Mouse (Mus musculus) left cerebral cortex, adult 2 months (tissue): ENCODE data around the gene Ndc1. TPM values are rescaled to one million over a fixed set of nuclear protein-coding genes. Genes with fewer than 3 reads are reported as not detected.

ENCODE experiments used
- DNase-seq, 2 experiments: peaks; one replicate each; pipeline ENCODE4 v3.0.0; 2021 to 2022; ENCODE audit warnings: low spot score in 2 of 2, mixed read lengths in 1 of 2; ENCODE audit errors: extremely low spot score in 1 of 2
- H3K27ac ChIP-seq: fragments of 200-600 bp; 2 replicates; pipeline ENCODE4 v1.8.1; 2022
- H3K4me3 ChIP-seq: fragments of 200-600 bp; 2 replicates; pipeline ENCODE4 v1.8.1; 2022
- CTCF ChIP-seq: fragments of 200-600 bp; IDR thresholded peaks from 2 replicates; pipeline ENCODE4 v1.8.1; 2022; ENCODE audit warnings: antibody characterized with exemption, mild to moderate bottlenecking, moderate library complexity
- intact Hi-C: fragments of 180-260 bp; cut with DNase I; formaldehyde crosslinking; loops from one replicate; pipeline ENCODE4 v1.15.1; 2025
- total RNA-seq, 2 experiments: library from RNA; stranded (reverse); gene quantifications; 2 replicates each; pipeline ENCODE4 v1.2.3; 2021

Ndc1 gene
- total RNA-seq, 2 experiments from 2014 or later: 9.6 to 10.0 TPM

- no peak overlapping the region for H3K27ac ChIP-seq
- DNase-seq: peak in 1 of 2 experiments; percentile 31
- intact Hi-C loops: no loop called here
- TF ChIP-seq CTCF: no peak
- H3K4me3 ChIP-seq: no peak overlapping the region
These were observed 59.0 kb downstream of the Ndc1 start for GRCm38 (mm10) chr4:107426631-107427030.

GRCm38 (mm10) chr4:107432717-107433116 is 65.1 kb downstream of the Ndc1 start:
- Histone ChIP-seq H3K27ac (no peak overlapping the region), H3K4me3 (no peak overlapping the region)
- TF ChIP-seq CTCF: no peak
- peak in 1 of 2 experiments; percentile 61 for DNase-seq
- intact Hi-C loops: no loop called here

DNA sequence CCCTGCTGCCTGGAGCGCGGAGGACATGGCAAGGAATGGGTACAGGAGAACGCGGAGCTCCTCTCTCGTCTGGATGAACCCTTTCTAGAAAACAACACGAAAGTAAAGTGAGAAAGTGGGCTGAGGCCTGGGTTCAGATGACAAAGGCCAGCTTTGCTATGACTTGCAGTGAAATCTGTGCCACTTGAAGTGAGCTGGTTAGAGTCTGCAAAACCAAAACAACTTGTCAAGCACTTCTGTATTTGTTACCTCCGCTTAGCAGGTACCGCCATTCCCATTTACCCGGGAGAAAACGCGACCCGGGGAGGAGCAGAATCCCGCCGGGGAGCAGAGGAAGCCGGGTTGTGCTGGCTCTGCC is 66.4 kb downstream of the Ndc1 start:
- H3K27ac ChIP-seq: no peak overlapping the region
- intact Hi-C loops: no loop called here
- no peak for DNase-seq
- peak overlapping the region; percentile 66 for H3K4me3 ChIP-seq
- TF ChIP-seq CTCF: no peak

DNA sequence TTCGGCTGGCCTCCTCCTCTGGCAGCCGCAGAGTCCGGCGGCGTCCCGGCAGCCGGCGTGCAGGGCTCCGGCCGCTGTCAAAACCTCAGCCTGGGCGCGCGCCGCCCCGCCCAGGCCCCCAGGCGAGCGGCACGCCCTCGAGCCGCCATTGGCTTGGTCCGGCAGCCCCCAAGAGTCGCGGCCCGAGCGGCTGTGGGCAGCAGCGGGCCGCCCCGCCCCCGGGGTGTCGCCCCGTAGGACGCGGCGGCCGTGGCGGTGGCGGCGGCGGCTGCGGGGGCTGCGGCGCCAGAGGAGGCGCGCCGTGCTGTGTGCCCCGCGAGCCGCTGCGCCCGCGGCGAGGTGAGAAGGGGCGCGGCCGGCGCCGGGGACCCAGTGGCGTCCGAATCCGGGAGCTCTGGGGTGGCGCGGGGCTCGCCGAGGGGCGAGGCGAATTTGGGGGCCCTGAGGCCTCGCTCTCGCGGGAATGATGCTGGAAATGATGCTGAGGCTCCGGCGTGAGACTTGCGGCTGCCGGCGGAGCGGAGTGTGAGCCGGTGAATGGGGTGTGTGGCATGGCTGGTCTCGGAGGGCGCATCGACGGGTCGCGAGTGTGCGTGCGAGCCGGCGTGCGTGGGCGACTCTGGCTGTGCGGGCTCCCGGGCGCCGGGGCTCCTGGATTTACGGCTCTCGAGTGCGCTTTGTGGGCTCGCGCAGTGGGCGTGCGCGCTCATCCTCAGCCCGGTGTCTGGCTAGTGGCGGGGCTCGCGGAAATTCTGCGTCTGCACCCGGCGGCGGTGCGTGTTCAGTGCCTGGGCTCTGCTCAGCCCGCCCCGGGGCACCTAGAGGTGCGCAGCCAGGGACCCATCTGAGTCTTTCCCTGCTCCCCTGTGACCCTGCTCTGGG is 67.0 kb downstream of the Ndc1 start, which contains the start of gene Glis1:
Glis1 (plus strand) TSS at position 236 of the 882 bp plus-strand sequence.
- H3K4me3 ChIP-seq: peak within 1 kb of the TSS; percentile 66
- intact Hi-C loops: no loop called here
- H3K27ac ChIP-seq: peak within 1 kb of the TSS; percentile 53
- no peak for TF ChIP-seq CTCF
- DNase-seq: peak; percentile 57 to 67

GRCm38 (mm10) chr4:107435238-107435946 is 67.8 kb downstream of the Ndc1 start:
- TF ChIP-seq CTCF: no peak
- no peak for DNase-seq

GRCm38 (mm10) chr4:107436476-107436875 is 68.9 kb downstream of the Ndc1 start:
- no peak overlapping the region for H3K4me3 ChIP-seq
- no peak for DNase-seq
- no peak overlapping the region for H3K27ac ChIP-seq
- intact Hi-C loops: no loop called here
- TF ChIP-seq CTCF: no peak

More at GRCm38 (mm10) chr4:107435238-107435946, 67.8 kb downstream of the Ndc1 start:
- Histone ChIP-seq H3K27ac (no peak overlapping the region), H3K4me3 (peak overlapping the region; percentile 66)
- intact Hi-C loops: no loop called here

DNA sequence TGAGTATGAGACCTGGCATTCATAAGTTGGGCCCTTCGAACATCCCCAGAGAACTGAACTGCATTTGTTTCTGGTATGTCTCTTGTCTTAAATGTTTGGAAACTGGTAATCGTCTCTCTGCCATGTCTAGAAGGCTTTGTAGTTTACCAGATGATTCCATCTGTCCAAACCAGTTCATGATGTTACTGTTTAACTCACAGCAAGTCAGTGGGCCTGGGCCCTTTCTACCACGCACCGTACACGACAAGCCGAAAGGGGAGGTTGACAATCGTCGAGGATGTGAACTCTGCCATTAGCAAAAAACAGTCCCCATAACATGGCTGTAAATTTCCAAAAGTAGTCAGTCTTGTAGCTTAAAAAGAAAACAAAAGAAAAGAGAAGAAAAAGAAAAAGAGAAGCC is 71.2 kb downstream of the Ndc1 start:
- no peak overlapping the region for H3K4me3 ChIP-seq
- no peak overlapping the region for H3K27ac ChIP-seq
- no peak for DNase-seq
- TF ChIP-seq CTCF: no peak
- intact Hi-C loops: no loop called here

GRCm38 (mm10) chr4:107440306-107440705 is 72.7 kb downstream of the Ndc1 start:
- Histone ChIP-seq H3K27ac (no peak overlapping the region), H3K4me3 (no peak overlapping the region)
- DNase-seq: no peak
- TF ChIP-seq CTCF: no peak
- intact Hi-C loops: no loop called here

- intact Hi-C loops: no loop called here
- no peak for TF ChIP-seq CTCF
These were observed 74.7 kb downstream of the Ndc1 start for GRCm38 (mm10) chr4:107442288-107442687.

GRCm38 (mm10) chr4:107442891-107443483 is 75.4 kb downstream of the Ndc1 start:
- TF ChIP-seq CTCF: no peak
- intact Hi-C loops: no loop called here
- Histone ChIP-seq H3K27ac (no peak overlapping the region), H3K4me3 (no peak overlapping the region)
- DNase-seq: no peak

More at GRCm38 (mm10) chr4:107442288-107442687, 74.7 kb downstream of the Ndc1 start:
- no peak for DNase-seq
- no peak overlapping the region for H3K4me3 ChIP-seq
- no peak overlapping the region for H3K27ac ChIP-seq

GRCm38 (mm10) chr4:107443621-107444020 is 76.0 kb downstream of the Ndc1 start:
- no peak overlapping the region for H3K4me3 ChIP-seq

GRCm38 (mm10) chr4:107448481-107448880 is 80.9 kb downstream of the Ndc1 start:
- DNase-seq: no peak
- intact Hi-C loops: no loop called here
- H3K27ac ChIP-seq: no peak overlapping the region
- no peak overlapping the region for H3K4me3 ChIP-seq
- peak; percentile 47 for TF ChIP-seq CTCF

More at GRCm38 (mm10) chr4:107443621-107444020, 76.0 kb downstream of the Ndc1 start:
- no peak for DNase-seq
- no peak for TF ChIP-seq CTCF
- intact Hi-C loops: no loop called here
- no peak overlapping the region for H3K27ac ChIP-seq
